Mouse (Mus musculus): ENCODE results near the gene Rps19. TPM values are rescaled to one million over a fixed set of nuclear protein-coding genes. Genes with fewer than 3 reads are reported as not detected.
"Not testable (repeated sequence)": the region's sequence is repeated elsewhere in the genome, so short reads cannot be mapped to it uniquely, and the experiment has no call there.

Gene Rps19
- 3,468 and 3,555 TPM in 2 replicates for polyA plus RNA-seq (2014; fragmentation: Nextera tagmentation; extraction: Ambion mirVana)

DNA sequence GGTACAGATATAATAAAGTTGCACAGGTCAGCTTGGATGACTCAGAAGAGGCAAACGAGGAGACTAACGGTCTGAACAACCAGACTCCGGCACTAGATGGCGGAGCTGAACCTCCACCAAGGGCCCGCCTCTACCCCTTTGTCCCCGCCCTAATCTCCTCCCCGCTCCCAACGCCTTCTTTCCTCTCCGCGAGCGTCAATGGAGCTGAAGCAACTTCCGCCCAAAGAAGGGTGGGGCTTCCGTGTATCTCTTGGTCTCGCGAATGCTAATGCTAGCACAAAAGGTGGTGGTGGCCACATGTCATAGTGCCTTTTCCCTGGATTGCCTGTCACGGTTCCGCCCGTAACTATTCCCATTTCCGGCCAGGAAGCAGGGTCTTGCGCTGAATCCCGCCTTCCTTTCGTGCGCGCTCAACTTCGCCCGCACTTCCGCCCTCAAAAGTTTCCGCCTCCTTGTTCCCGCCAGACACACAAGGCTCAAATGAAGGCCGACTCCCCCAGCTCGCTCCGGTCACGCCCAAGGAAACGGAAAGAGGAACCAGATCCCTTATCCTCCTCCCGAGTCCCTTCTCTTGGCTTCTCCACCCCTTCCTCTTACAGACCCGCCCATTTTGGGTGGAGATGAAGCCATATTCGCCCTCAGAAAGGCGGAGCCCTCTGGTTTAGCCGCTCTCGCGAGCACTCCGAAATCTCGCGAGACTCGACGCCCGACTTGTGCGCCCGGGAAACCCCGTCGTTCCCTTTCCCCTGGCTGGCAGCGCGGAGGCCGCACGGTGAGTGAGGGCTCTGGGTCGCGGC lies at the start of gene Rps19:
Rps19 (plus strand) TSS at position 476 of the 797 bp plus-strand sequence.
- no peaks in the 10 kb centered on the region for H3K27me3 ChIP-seq (replicated peaks; ENCODE audit: control insufficient read depth, insufficient read depth, low read length)
- H3K9me3 ChIP-seq (ENCODE audit: control insufficient read depth, low read length) = no peaks in the 10 kb centered on the region
- H3K27ac ChIP-seq (ENCODE audit: low read depth) = peak within 1 kb of the TSS; percentile 88
- DNase-seq (ENCODE audit: low spot score) (peak; percentile 99), ATAC-seq (replicated peaks; ENCODE audit: low FRiP score, low TSS enrichment, low read depth) (peak; percentile 92)
- WGBS = under 1% methylated on average over 57 of the region's 57 CpGs
- peak within 1 kb of the TSS; percentile 100 for H3K9ac ChIP-seq (ENCODE audit: low read length)
- peaks cover 17% of the 10 kb centered on the region for H3K4me1 ChIP-seq (replicated peaks; ENCODE audit: control insufficient read depth, insufficient read depth, low read length)
- H3K36me3 ChIP-seq (ENCODE audit: control insufficient read depth, insufficient read depth, low read length) = peaks cover 39% of the 10 kb centered on the region
- H3K4me3 ChIP-seq (ENCODE audit: low read depth, low read length) = peak within 1 kb of the TSS; percentile 85
- H3K4me2 ChIP-seq (ENCODE audit: low read length) = peak within 1 kb of the TSS; percentile 93

DNA sequence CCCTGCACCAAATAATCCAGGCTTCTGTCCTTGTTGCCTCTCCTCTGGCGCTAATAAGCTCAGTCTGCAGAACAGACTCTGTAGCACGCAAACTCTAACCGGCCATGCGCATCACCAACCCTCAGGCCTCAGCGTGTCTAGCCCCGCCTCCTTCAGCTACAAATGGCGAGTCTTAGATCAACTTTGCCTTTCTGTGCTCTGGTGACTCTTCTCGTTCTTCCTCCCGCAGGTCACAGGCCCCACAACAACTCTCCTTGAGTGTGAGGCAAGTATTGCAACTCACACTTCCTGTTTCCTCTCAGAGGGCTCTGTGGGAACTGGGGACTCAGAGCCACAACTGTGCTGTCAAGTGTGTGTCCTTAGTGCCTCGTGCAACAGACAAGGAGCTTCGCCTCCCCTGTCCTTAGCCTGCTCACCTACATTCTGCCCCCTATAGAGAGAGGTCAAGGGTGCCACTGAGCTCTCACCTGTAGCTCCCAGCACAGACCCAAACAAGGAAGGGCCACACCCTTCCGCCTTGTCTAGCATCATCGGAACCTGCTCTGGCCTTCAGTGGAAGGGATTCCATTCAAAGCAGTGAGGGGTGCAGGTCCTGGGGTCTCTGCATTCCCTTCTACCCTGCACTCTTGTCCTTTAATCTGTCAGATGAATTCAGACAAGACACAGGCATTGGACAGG lies 45.3 kb upstream of the Rps19 start:
- not testable (repeated sequence) for H3K27me3 ChIP-seq (replicated peaks; ENCODE audit: control insufficient read depth, insufficient read depth, low read length); H3K4me2 ChIP-seq (ENCODE audit: low read length); H3K4me3 ChIP-seq (ENCODE audit: low read depth, low read length); H3K9me3 ChIP-seq (ENCODE audit: control insufficient read depth, low read length); H3K27ac ChIP-seq (ENCODE audit: low read depth); H3K36me3 ChIP-seq (ENCODE audit: control insufficient read depth, insufficient read depth, low read length); DNase-seq (ENCODE audit: low spot score); H3K4me1 ChIP-seq (replicated peaks; ENCODE audit: control insufficient read depth, insufficient read depth, low read length); H3K9ac ChIP-seq (ENCODE audit: low read length)
- 63% methylated on average over 11 of the region's 13 CpGs for WGBS
- 0 out of 2 replicates have a peak, but pooled peaks have one; percentile 12 for ATAC-seq (replicated peaks; ENCODE audit: low FRiP score, low TSS enrichment, low read depth)

- no peaks in the 10 kb centered on the region for H3K9me3 ChIP-seq (ENCODE audit: control insufficient read depth, low read length)
- WGBS = 74% methylated on average over 8 of the region's 8 CpGs
- H3K9ac ChIP-seq (ENCODE audit: low read length) = no peak overlapping the region
- H3K27me3 ChIP-seq (replicated peaks; ENCODE audit: control insufficient read depth, insufficient read depth, low read length) = no peaks in the 10 kb centered on the region
- no peak overlapping the region for H3K4me2 ChIP-seq (ENCODE audit: low read length)
- no peak overlapping the region for H3K27ac ChIP-seq (ENCODE audit: low read depth)
- H3K36me3 ChIP-seq (ENCODE audit: control insufficient read depth, insufficient read depth, low read length) = no peaks in the 10 kb centered on the region
- H3K4me1 ChIP-seq (replicated peaks; ENCODE audit: control insufficient read depth, insufficient read depth, low read length) = no peaks in the 10 kb centered on the region
- H3K4me3 ChIP-seq (ENCODE audit: low read depth, low read length) = no peak overlapping the region
- ATAC-seq (replicated peaks; ENCODE audit: low FRiP score, low TSS enrichment, low read depth) = no peak
- no peak for DNase-seq (ENCODE audit: low spot score)
These were observed 44.8 kb upstream of the Rps19 start for GRCm38 (mm10) chr7:24839410-24839808.

GRCm38 (mm10) chr7:24840331-24840730 lies 43.8 kb upstream of the Rps19 start:
- DNase-seq (ENCODE audit: low spot score) = no peak
- ATAC-seq (replicated peaks; ENCODE audit: low FRiP score, low TSS enrichment, low read depth) = no peak
- Histone ChIP-seq H3K4me2 (ENCODE audit: low read length) (no peak overlapping the region), H3K27me3 (replicated peaks; ENCODE audit: control insufficient read depth, insufficient read depth, low read length) (no peaks in the 10 kb centered on the region), H3K9ac (ENCODE audit: low read length) (no peak overlapping the region), H3K9me3 (ENCODE audit: control insufficient read depth, low read length) (no peaks in the 10 kb centered on the region), H3K36me3 (ENCODE audit: control insufficient read depth, insufficient read depth, low read length) (no peaks in the 10 kb centered on the region), H3K4me1 (replicated peaks; ENCODE audit: control insufficient read depth, insufficient read depth, low read length) (no peaks in the 10 kb centered on the region), H3K27ac (ENCODE audit: low read depth) (no peak overlapping the region), H3K4me3 (ENCODE audit: low read depth, low read length) (no peak overlapping the region)
- 63% methylated on average over 3 of the region's 3 CpGs for WGBS

DNA sequence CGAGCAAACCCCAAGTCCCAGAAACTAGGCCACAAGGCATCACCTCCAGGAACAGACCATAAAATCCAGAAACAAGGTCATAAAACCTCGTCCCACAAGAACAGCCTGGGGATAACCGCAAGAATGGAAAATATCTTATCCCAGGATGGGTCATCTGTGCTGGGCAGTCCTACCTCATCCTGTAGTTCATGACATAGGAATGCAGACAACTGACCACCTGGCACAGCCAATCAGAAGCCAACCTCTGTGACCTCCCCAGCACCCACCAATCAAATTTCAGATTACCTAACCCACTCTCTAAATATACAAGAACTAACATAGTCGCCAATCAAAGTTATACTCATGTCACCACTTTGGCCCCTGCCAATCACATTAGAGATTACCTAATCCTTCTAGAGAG lies 43.2 kb upstream of the Rps19 start:
- no peaks in the 10 kb centered on the region for H3K9me3 ChIP-seq (ENCODE audit: control insufficient read depth, low read length)
- WGBS = 65% methylated on average over 4 of the region's 4 CpGs
- no peaks in the 10 kb centered on the region for H3K36me3 ChIP-seq (ENCODE audit: control insufficient read depth, insufficient read depth, low read length)
- no peaks in the 10 kb centered on the region for H3K4me1 ChIP-seq (replicated peaks; ENCODE audit: control insufficient read depth, insufficient read depth, low read length)
- no peak overlapping the region for H3K27ac ChIP-seq (ENCODE audit: low read depth)
- no peak overlapping the region for H3K9ac ChIP-seq (ENCODE audit: low read length)
- no peaks in the 10 kb centered on the region for H3K27me3 ChIP-seq (replicated peaks; ENCODE audit: control insufficient read depth, insufficient read depth, low read length)
- no peak overlapping the region for H3K4me2 ChIP-seq (ENCODE audit: low read length)
- H3K4me3 ChIP-seq (ENCODE audit: low read depth, low read length) = no peak overlapping the region
- ATAC-seq (replicated peaks; ENCODE audit: low FRiP score, low TSS enrichment, low read depth) = no peak
- DNase-seq (ENCODE audit: low spot score) = no peak

DNA sequence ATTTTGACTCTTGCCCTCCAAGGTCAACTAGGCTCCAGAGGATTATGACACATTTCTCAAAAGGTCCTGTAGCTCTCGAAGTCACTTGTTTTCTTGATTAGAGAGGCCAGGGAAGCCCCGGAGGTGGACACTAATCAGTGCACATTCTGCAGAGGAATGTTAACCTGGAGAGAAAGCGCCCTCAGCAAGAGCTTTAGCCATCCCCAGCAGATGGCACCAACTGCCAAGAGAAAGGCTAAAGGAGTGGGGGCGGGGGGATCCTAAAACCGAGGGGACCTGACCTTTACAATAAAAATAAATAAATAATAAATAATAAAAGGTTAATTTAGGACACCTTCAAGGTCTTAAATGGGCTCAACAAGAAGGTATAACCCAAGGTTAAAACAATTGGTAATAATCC lies 40.0 kb upstream of the Rps19 start:
- ATAC-seq (replicated peaks; ENCODE audit: low FRiP score, low TSS enrichment, low read depth) (no peak), DNase-seq (ENCODE audit: low spot score) (no peak)
- H3K27ac ChIP-seq (ENCODE audit: low read depth) = no peak overlapping the region
- H3K36me3 ChIP-seq (ENCODE audit: control insufficient read depth, insufficient read depth, low read length) = no peaks in the 10 kb centered on the region
- no peaks in the 10 kb centered on the region for H3K9me3 ChIP-seq (ENCODE audit: control insufficient read depth, low read length)
- no peak overlapping the region for H3K9ac ChIP-seq (ENCODE audit: low read length)
- H3K4me1 ChIP-seq (replicated peaks; ENCODE audit: control insufficient read depth, insufficient read depth, low read length) = no peaks in the 10 kb centered on the region
- WGBS = 41% methylated on average over 5 of the region's 5 CpGs
- no peaks in the 10 kb centered on the region for H3K27me3 ChIP-seq (replicated peaks; ENCODE audit: control insufficient read depth, insufficient read depth, low read length)
- H3K4me3 ChIP-seq (ENCODE audit: low read depth, low read length) = no peak overlapping the region
- H3K4me2 ChIP-seq (ENCODE audit: low read length) = no peak overlapping the region

DNA sequence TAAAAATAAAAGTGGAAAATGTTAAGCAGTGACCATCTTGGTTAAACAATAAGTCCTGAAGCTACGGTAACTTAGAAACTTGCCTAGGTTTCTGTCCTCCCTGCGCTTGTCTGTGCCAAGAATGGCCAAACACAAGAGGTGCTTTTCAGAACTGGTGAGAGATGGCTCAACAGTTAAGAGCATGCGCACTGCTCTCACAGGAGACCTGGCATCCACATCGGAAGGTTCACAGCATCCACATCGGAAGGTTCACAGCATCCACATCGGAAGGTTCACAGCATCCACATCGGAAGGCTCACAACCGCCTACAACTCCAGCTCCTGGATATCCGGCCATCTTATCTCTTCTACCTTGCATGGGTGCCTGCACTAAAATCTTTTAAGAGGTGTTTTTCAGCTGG lies 39.0 kb upstream of the Rps19 start:
- ATAC-seq (replicated peaks; ENCODE audit: low FRiP score, low TSS enrichment, low read depth) (no peak), DNase-seq (ENCODE audit: low spot score) (no peak)
- Histone ChIP-seq H3K27ac (ENCODE audit: low read depth) (no peak overlapping the region), H3K9me3 (ENCODE audit: control insufficient read depth, low read length) (no peaks in the 10 kb centered on the region), H3K27me3 (replicated peaks; ENCODE audit: control insufficient read depth, insufficient read depth, low read length) (no peaks in the 10 kb centered on the region), H3K4me3 (ENCODE audit: low read depth, low read length) (no peak overlapping the region), H3K36me3 (ENCODE audit: control insufficient read depth, insufficient read depth, low read length) (no peaks in the 10 kb centered on the region), H3K4me1 (replicated peaks; ENCODE audit: control insufficient read depth, insufficient read depth, low read length) (no peaks in the 10 kb centered on the region), H3K4me2 (ENCODE audit: low read length) (no peak overlapping the region), H3K9ac (ENCODE audit: low read length) (no peak overlapping the region)
- WGBS = 78% methylated on average over 9 of the region's 9 CpGs

DNA sequence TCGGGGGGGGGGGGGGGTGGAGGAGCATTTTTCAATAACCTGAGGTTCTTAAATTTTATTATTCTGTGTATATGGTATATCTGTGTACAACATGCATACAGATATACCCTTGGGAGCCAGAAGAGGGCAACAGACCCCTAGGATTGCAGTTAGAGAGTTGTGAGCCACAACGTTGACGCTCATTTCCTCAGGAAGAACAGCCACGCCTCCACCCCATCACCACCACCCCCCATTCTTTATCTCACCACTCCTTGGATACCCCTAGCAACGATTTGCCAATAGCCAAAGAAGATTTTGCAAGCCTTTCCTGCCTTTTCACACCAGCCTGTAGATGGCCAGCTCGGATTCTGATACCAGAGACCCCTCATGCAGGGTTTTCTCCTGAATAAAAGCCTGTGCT lies 38.5 kb upstream of the Rps19 start:
- Histone ChIP-seq H3K36me3 (ENCODE audit: control insufficient read depth, insufficient read depth, low read length) (no peaks in the 10 kb centered on the region), H3K4me3 (ENCODE audit: low read depth, low read length) (no peak overlapping the region)
- WGBS = 4% methylated on average over 6 of the region's 6 CpGs

More for the DNA sequence above, 38.5 kb upstream of the Rps19 start:
- H3K4me2 ChIP-seq (ENCODE audit: low read length) = no peak overlapping the region
- no peak overlapping the region for H3K27ac ChIP-seq (ENCODE audit: low read depth)
- H3K9ac ChIP-seq (ENCODE audit: low read length) = no peak overlapping the region
- no peaks in the 10 kb centered on the region for H3K27me3 ChIP-seq (replicated peaks; ENCODE audit: control insufficient read depth, insufficient read depth, low read length)
- DNase-seq (ENCODE audit: low spot score) (no peak), ATAC-seq (replicated peaks; ENCODE audit: low FRiP score, low TSS enrichment, low read depth) (0 out of 2 replicates have a peak, but pooled peaks have one; percentile 50)
- H3K9me3 ChIP-seq (ENCODE audit: control insufficient read depth, low read length) = no peaks in the 10 kb centered on the region
- no peaks in the 10 kb centered on the region for H3K4me1 ChIP-seq (replicated peaks; ENCODE audit: control insufficient read depth, insufficient read depth, low read length)
